Mouse (Mus musculus) lung, postnatal 0 days (tissue): Measurements from ENCODE around the gene Eif4a1. TPM values are rescaled to one million over a fixed set of nuclear protein-coding genes. Genes with fewer than 3 reads are reported as not detected.

ENCODE experiments used
- ATAC-seq: fragments of 200-750 bp; cut with Nextera tagmentation; 2 replicates; pipeline ENCODE4 v1.8.0; 2017; ENCODE audit warnings: moderate library complexity
- DNase-seq: peaks from one replicate; pipeline ENCODE4 v3.0.0-alpha.2; 2016; ENCODE audit warnings: low spot score
- H3K27ac ChIP-seq: fragments of 300-500 bp; sonication (generic); 2 replicates; pipeline ENCODE4 v1.5.1; 2014; ENCODE audit warnings: antibody characterized with exemption, mild to moderate bottlenecking, low read length, mixed read lengths
- H3K27me3 ChIP-seq: fragments of 300-500 bp; sonication (generic); replicated peaks from 2 replicates; pipeline ENCODE4 v1.6.1; 2014; ENCODE audit warnings: low read length, mixed read lengths; ENCODE audit not compliant: insufficient read depth
- H3K36me3 ChIP-seq: fragments of 300-500 bp; sonication (generic); 2 replicates; pipeline ENCODE4 v1.6.1; 2014; ENCODE audit warnings: low read length, mixed read lengths; ENCODE audit not compliant: insufficient read depth
- H3K4me1 ChIP-seq: fragments of 300-500 bp; sonication (generic); 2 replicates; pipeline ENCODE4 v1.6.1; 2014; ENCODE audit warnings: antibody characterized with exemption, low read depth, low read length, mixed read lengths; ENCODE audit not compliant: insufficient read depth
- H3K4me2 ChIP-seq: fragments of 300-500 bp; sonication (generic); replicated peaks from 2 replicates; pipeline ENCODE4 v1.6.1; 2014; ENCODE audit warnings: low read depth, mild to moderate bottlenecking, low read length, moderate library complexity, mixed read lengths
- H3K4me3 ChIP-seq: fragments of 300-500 bp; sonication (generic); 2 replicates; pipeline ENCODE4 v1.5.1; 2014; ENCODE audit warnings: low read depth, low read length
- H3K9ac ChIP-seq: fragments of 300-500 bp; sonication (generic); replicated peaks from 2 replicates; pipeline ENCODE4 v1.6.1; 2014; ENCODE audit warnings: low read depth, mild to moderate bottlenecking
- H3K9me3 ChIP-seq: fragments of 300-500 bp; sonication (generic); 2 replicates; pipeline ENCODE4 v1.6.1; 2016; ENCODE audit warnings: low read length, mixed read lengths
- CTCF ChIP-seq: IDR thresholded peaks from 2 replicates; pipeline ENCODE4 v1.5.1; 2016; ENCODE audit warnings: antibody characterized with exemption, mild to moderate bottlenecking
- EP300 ChIP-seq: IDR thresholded peaks from 2 replicates; pipeline ENCODE4 v1.6.1; 2016; ENCODE audit warnings: antibody characterized with exemption, mild to moderate bottlenecking, control low read depth
- WGBS: fragments of 180-500 bp; shearing (Covaris S2); extraction: QIAGEN DNeasy Blood & Tissue Kit; methylation state at CpG from one replicate; pipeline ENCODE4 v1.1.7; 2014; 5-methylcytosine and 5-hydroxymethylcytosine counted together
- polyA plus RNA-seq: library from polyadenylated mRNA; unstranded; fragments of >200 nt; fragmentation: Nextera tagmentation; extraction: Ambion mirVana; gene quantifications from 2 replicates; pipeline ENCODE4 v1.2.1, GENCODE M21; 2015

Gene Eif4a1
- polyA plus RNA-seq, 1 experiment from 2014 or later: 286 TPM

- TF ChIP-seq EP300 (no peak), CTCF (no peak)
Observed at GRCm38 (mm10) chr11:69666665-69667005, 5.6 kb downstream of the Eif4a1 start.

DNA sequence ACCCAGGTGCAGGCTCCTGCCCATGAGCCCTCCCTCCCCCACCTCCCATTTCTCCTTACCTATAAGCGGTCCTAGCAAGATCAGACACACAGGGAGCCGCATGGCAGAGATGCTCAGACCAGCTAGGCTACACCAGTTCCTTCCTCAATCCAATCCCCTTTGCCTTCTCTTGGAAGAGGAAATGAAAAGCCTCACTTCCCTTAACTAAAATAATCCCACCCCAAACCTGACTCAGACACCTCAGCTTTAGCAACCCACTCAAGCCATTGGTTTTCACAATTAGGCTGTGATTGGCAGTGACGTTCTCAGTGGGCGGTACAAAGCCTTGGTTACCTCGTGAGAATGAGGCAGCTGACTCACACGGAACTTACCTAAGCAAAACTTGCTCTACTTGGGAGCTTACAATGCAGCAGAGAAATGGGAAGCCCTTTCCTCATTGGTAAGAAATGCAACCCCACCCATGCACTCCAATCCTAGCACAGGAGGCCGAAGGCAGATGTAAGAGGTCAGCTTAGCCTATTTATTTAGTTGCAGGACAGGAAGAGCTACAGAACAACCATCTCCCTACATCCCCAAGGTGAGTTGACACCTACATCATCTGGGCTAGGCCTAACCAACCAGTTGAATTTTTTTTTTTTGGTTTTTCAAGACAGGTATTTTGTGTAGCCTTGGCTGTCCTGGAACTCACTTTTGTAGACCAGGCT lies 6.1 kb downstream of the Eif4a1 start, which contains the start of gene Cd68:
Gene Cd68 (minus strand): TSS at position 193 of the 704 bp plus-strand sequence.
- Histone ChIP-seq H3K9me3 (no peaks in the 10 kb centered on the region), H3K36me3 (peaks cover 22% of the 10 kb centered on the region; the same call in 1 of the 2 replicates), H3K4me1 (peaks cover 12% of the 10 kb centered on the region; the same call in 1 of the 2 replicates), H3K4me3 (no peak within 1 kb of the TSS), H3K27ac (peak within 1 kb of the TSS; percentile 20; the same call in 1 of the 2 replicates), H3K9ac (no peak within 1 kb of the TSS), H3K27me3 (no peaks in the 10 kb centered on the region), H3K4me2 (no peak within 1 kb of the TSS)
- ATAC-seq (peak; percentile 6; the same call in 1 of the 2 replicates), DNase-seq (peak; percentile 89)
- peak; percentile 63 for TF ChIP-seq EP300
- no peak for TF ChIP-seq CTCF
- WGBS: 27% methylated on average over 7 of the region's 7 CpGs

More at GRCm38 (mm10) chr11:69666665-69667005, 5.6 kb downstream of the Eif4a1 start:
- H3K4me2 ChIP-seq: no peak overlapping the region
- H3K9ac ChIP-seq: no peak overlapping the region
- peaks cover 22% of the 10 kb centered on the region; the same call in 1 of the 2 replicates for H3K36me3 ChIP-seq
- no peaks in the 10 kb centered on the region for H3K9me3 ChIP-seq
- no peak overlapping the region for H3K4me3 ChIP-seq
- H3K4me1 ChIP-seq: peaks cover 8% of the 10 kb centered on the region; the same call in 1 of the 2 replicates
- ATAC-seq (no peak), DNase-seq (no peak)
- H3K27ac ChIP-seq: no peak overlapping the region; the same call in 1 of the 2 replicates
- H3K27me3 ChIP-seq: no peaks in the 10 kb centered on the region
- WGBS: 89% methylated on average over 3 of the region's 3 CpGs

DNA sequence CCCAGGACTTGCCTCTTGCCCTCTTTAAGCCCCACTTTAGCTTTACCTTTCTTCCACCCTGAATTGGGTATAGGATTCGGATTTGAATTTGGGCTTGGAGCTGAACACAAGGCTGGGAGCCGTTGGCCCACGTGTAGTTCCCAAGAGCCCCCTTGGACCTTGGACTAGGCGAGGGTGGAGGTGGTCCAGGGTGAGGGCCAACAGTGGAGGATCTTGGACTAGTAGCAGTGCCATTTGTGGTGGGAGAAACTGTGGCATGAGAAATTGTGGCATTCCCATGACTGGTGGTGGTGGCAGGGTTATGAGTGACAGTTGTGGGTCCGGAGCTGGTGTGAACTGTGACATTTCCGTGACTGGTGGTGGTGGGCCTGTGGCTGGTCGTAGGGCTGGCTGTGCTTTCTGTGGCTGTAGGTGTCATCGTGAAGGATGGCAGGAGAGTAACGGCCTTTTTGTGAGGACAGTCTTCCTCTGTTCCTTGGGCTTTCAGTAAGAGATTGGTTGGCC lies 6.7 kb downstream of the Eif4a1 start:
- Histone ChIP-seq H3K9ac (no peak overlapping the region), H3K27me3 (no peaks in the 10 kb centered on the region), H3K4me3 (no peak overlapping the region), H3K4me2 (no peak overlapping the region), H3K36me3 (peaks cover 22% of the 10 kb centered on the region; the same call in 1 of the 2 replicates), H3K27ac (peak overlapping the region; percentile 20; the same call in 1 of the 2 replicates), H3K4me1 (peaks cover 12% of the 10 kb centered on the region; the same call in 1 of the 2 replicates), H3K9me3 (no peaks in the 10 kb centered on the region)
- no peak for DNase-seq
- TF ChIP-seq CTCF (no peak), EP300 (no peak)
- ATAC-seq: no peak
- WGBS: 55% methylated on average over 9 of the region's 9 CpGs

- H3K36me3 ChIP-seq: peaks cover 19% of the 10 kb centered on the region; the same call in 1 of the 2 replicates
- H3K4me1 ChIP-seq: peaks cover 12% of the 10 kb centered on the region; the same call in 1 of the 2 replicates
- no peak overlapping the region for H3K9ac ChIP-seq
- DNase-seq (no peak), ATAC-seq (no peak)
- 89% methylated on average over 7 of the region's 7 CpGs for WGBS
- TF ChIP-seq CTCF: no peak
- no peak for TF ChIP-seq EP300
- no peaks in the 10 kb centered on the region for H3K27me3 ChIP-seq
- H3K4me2 ChIP-seq: no peak overlapping the region
- H3K9me3 ChIP-seq: no peaks in the 10 kb centered on the region
- H3K27ac ChIP-seq: 0 out of 2 replicates have a peak overlapping the region, but pooled peaks have one; percentile 20
- H3K4me3 ChIP-seq: no peak overlapping the region
Observed at GRCm38 (mm10) chr11:69664841-69665240, 7.4 kb downstream of the Eif4a1 start.

DNA sequence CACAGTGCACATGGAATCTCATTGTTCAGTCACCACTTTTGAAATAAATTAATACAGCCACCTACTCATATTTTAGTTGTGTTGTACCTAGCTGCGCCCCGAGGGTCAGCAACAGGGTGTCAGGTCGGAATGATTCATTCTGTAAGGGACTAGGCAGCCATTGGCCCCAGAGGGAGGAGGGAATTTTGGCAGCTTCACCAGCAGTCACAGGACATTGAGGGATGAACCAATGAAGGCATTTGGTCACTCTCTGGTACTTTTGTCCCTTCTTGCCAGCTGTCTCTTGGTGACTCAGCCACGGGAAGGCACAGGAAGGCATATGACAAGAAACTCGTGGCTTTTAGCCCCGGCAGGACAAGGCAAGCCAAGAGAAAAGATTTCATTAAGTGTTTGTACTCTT lies 8.4 kb downstream of the Eif4a1 start:
- TF ChIP-seq EP300 (no peak), CTCF (no peak)
- Histone ChIP-seq H3K36me3 (peaks cover 14% of the 10 kb centered on the region; the same call in 1 of the 2 replicates), H3K9ac (no peak overlapping the region), H3K27ac (peak overlapping the region; percentile 96), H3K4me1 (peaks cover 12% of the 10 kb centered on the region; the same call in 1 of the 2 replicates), H3K4me2 (no peak overlapping the region), H3K27me3 (no peaks in the 10 kb centered on the region), H3K4me3 (no peak overlapping the region), H3K9me3 (no peaks in the 10 kb centered on the region)
- 69% methylated on average over 6 of the region's 6 CpGs for WGBS
- ATAC-seq (no peak), DNase-seq (peak; percentile 43)

DNA sequence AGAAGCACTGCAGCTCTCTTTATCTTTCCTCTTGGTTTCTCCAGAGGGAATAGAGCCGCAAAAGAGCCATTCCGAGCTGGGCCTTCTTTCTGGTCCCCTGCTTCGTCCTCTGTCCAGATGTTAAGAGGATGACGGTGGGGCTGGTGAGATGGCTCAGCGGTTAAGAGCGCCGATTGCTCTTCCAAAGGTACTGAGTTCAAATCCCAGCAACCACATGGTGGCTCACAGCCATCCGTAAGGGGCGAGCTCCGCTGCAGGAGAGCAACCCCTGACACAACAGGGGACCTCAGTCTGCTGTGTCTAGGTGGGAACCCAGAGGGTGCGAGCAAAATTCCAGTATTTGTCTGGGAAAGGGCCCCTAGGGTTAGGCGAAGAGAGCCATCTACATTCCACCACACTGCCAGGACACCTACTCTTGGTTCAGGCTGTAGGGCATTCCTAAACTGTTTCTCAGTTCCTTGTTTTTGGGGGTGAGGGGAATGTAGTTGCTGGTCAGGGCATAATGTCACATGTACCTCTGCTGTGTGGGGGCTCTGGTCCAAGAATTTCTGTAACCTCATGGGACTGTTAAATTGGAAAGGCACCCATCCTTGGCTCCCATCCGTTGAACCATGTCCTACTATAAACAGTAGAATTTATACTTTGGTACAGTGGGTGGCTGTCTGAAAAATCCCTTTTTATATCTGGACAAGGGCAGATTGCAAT lies 9.1 kb downstream of the Eif4a1 start:
- DNase-seq: no peak
- no peaks in the 10 kb centered on the region for H3K9me3 ChIP-seq
- no peak for ATAC-seq
- peaks cover 15% of the 10 kb centered on the region; the same call in 1 of the 2 replicates for H3K36me3 ChIP-seq
- TF ChIP-seq EP300 (no peak), CTCF (no peak)
- peak overlapping the region; percentile 54 for H3K4me3 ChIP-seq
- H3K27ac ChIP-seq: peak overlapping the region; percentile 96
- H3K4me2 ChIP-seq: peak overlapping the region; percentile 52
- peak overlapping the region; percentile 43; the same call in 1 of the 2 replicates for H3K9ac ChIP-seq
- no peaks in the 10 kb centered on the region for H3K27me3 ChIP-seq
- H3K4me1 ChIP-seq: peaks cover 12% of the 10 kb centered on the region; the same call in 1 of the 2 replicates
- WGBS: 70% methylated on average over 13 of the region's 13 CpGs
